Mouse (Mus musculus) small intestine, adult 2 months (tissue): ENCODE measurements around the gene Rars2.

ENCODE experiments used
- CTCF ChIP-seq: fragments of 200-500 bp; IDR thresholded peaks from 2 replicates; pipeline ENCODE4 v1.5.1; 2012; ENCODE audit warnings: low read depth, mild to moderate bottlenecking, control low read depth, inconsistent platforms, low read length, moderate library complexity, mixed read lengths; ENCODE audit not compliant: insufficient replicate concordance, insufficient read length; ENCODE audit errors: extremely low read depth
- POLR2A ChIP-seq: fragments of 200-500 bp; IDR thresholded peaks from 2 replicates; pipeline ENCODE4 v1.6.1; 2012; ENCODE audit warnings: low read depth, mild to moderate bottlenecking, control low read depth, inconsistent platforms, low read length, moderate library complexity

DNA sequence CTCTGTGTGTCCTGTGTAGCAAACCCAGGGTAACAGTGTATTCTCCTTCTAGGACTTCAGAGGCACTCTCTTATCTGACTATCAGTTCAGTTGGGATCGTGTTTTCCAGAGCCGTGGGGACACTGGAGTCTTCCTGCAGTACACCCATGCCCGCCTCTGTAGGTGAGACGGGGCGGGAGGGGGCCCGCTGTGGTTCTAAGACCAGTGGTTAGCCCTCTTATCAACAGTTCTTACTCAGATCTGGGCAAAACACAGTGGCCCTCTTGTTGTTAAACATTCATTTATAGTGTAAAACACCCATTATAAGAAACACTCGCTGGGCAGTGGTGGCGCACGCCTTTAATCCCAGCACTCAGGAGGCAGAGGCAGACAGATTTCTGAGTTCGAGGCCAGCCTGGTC lies 41.3 kb downstream of the Rars2 start:
- TF ChIP-seq CTCF (no peak), POLR2A (no peak)
